Mouse (Mus musculus): Measurements from ENCODE around the gene Mafg.
"Not testable (repeated sequence)": the region's sequence is repeated elsewhere in the genome, so short reads cannot be mapped to it uniquely, and the experiment has no call there.

The Mafg gene

GRCm38 (mm10) chr11:120598283-120598989 lies 35.0 kb downstream of the Mafg start, which contains the start of the genes Alyref and Anapc11:
Gene Alyref (minus strand): TSS chr11:120598365.
Gene Anapc11 (plus strand): TSS chr11:120598421.
- peak; percentile 78 for DNase-seq (ENCODE audit: extremely low read depth, low read depth)

GRCm38 (mm10) chr11:120597240-120598235 lies 35.9 kb downstream of the Mafg start:
- no peak for DNase-seq (ENCODE audit: extremely low read depth, low read depth)

GRCm38 (mm10) chr11:120588531-120588930 lies 44.9 kb downstream of the Mafg start:
- peak; percentile 78 for DNase-seq (ENCODE audit: extremely low read depth, low read depth)

- no peak for DNase-seq (ENCODE audit: extremely low read depth, low read depth)
Observed at GRCm38 (mm10) chr11:120583937-120584336, 49.5 kb downstream of the Mafg start.

GRCm38 (mm10) chr11:120582982-120583293 lies 50.5 kb downstream of the Mafg start:
- not testable (repeated sequence) for DNase-seq (ENCODE audit: extremely low read depth, low read depth)

- peak; percentile 54 for DNase-seq (ENCODE audit: extremely low read depth, low read depth)
Observed at GRCm38 (mm10) chr11:120582268-120582981, 51.0 kb downstream of the Mafg start.

- no peak for DNase-seq (ENCODE audit: extremely low read depth, low read depth)
Observed at GRCm38 (mm10) chr11:120581490-120582267, 51.7 kb downstream of the Mafg start, which contains the start of gene Arhgdia. Gene Arhgdia (minus strand): TSS chr11:120581624.

- DNase-seq (ENCODE audit: extremely low read depth, low read depth): no peak
Observed at GRCm38 (mm10) chr11:120580871-120581331, 52.5 kb downstream of the Mafg start.

- peak; percentile 58 for DNase-seq (ENCODE audit: extremely low read depth, low read depth)
Observed at GRCm38 (mm10) chr11:120580190-120580589, 53.2 kb downstream of the Mafg start.

- DNase-seq (ENCODE audit: extremely low read depth, low read depth): no peak
Observed at GRCm38 (mm10) chr11:120579316-120580107, 53.9 kb downstream of the Mafg start.

- DNase-seq (ENCODE audit: extremely low read depth, low read depth): no peak
Observed at GRCm38 (mm10) chr11:120578694-120579243, 54.6 kb downstream of the Mafg start.

- DNase-seq (ENCODE audit: extremely low read depth, low read depth): no peak
Observed at GRCm38 (mm10) chr11:120578024-120578693, 55.2 kb downstream of the Mafg start.

- DNase-seq (ENCODE audit: extremely low read depth, low read depth): no peak
Observed at GRCm38 (mm10) chr11:120577211-120578023, 56.0 kb downstream of the Mafg start.

- no peak for DNase-seq (ENCODE audit: extremely low read depth, low read depth)
Observed at GRCm38 (mm10) chr11:120576365-120576981, 56.9 kb downstream of the Mafg start.

- no peak for DNase-seq (ENCODE audit: extremely low read depth, low read depth)
Observed at GRCm38 (mm10) chr11:120575940-120576339, 57.5 kb downstream of the Mafg start.

Data from MEL-GATA-1-ER (cell line).